Mouse (Mus musculus): ENCODE measurements around the gene Msgn1.

Gene Msgn1

GRCm38 (mm10) chr12:11198551-11198950 is 10.2 kb downstream of the Msgn1 start:
- no peak for DNase-seq (ENCODE audit: low spot score)

GRCm38 (mm10) chr12:11198026-11198425 is 10.7 kb downstream of the Msgn1 start:
- DNase-seq (ENCODE audit: low spot score), result no peak

- DNase-seq (ENCODE audit: low spot score), result no peak
These were observed 11.9 kb downstream of the Msgn1 start for GRCm38 (mm10) chr12:11196830-11197229.

GRCm38 (mm10) chr12:11196142-11196597 is 12.6 kb downstream of the Msgn1 start:
- DNase-seq (ENCODE audit: low spot score), result peak; percentile 39

GRCm38 (mm10) chr12:11195031-11195430 is 13.7 kb downstream of the Msgn1 start:
- DNase-seq (ENCODE audit: low spot score), result no peak

- DNase-seq (ENCODE audit: low spot score), result peak; percentile 67
These were observed 30.2 kb downstream of the Msgn1 start for GRCm38 (mm10) chr12:11178486-11179154.

- no peak for DNase-seq (ENCODE audit: low spot score)
These were observed 31.1 kb downstream of the Msgn1 start for GRCm38 (mm10) chr12:11177408-11178394.

GRCm38 (mm10) chr12:11158670-11159069 is 50.1 kb downstream of the Msgn1 start:
- DNase-seq (ENCODE audit: low spot score), result no peak

Data from left cerebral cortex, adult 11 months (tissue).